Mouse (Mus musculus): Measurements from ENCODE around the gene Cops4. TPM values are rescaled to one million over a fixed set of nuclear protein-coding genes. Genes with fewer than 3 reads are reported as not detected.

Gene Cops4
- total and polyA plus RNA-seq, 2 experiments from 2014 or later = 100 to 168 TPM

DNA sequence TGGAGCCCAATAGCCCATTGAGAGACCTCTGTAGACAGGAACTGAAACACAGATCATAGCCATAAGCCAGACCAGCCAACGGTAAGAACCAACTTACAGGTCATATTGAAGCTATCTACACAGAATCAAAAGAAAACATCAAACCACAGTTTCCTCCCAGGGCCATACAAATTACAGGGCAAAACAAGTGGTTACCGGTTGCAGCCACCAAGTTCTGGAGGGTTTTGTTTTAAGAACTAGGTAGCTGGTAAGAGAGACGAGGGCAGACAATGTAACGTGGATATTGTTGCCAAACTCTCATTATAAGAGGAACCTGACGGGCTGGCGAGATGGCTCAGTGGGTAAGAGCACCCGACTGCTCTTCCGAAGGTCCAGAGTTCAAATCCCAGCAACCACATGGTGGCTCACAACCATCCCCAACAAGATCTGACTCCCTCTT, 67.1 kb downstream of the Cops4 start:
- DNase-seq (ENCODE audit: low spot score) (no peak), ATAC-seq (ENCODE audit: low FRiP score) (no peak)
- H3K27me3 ChIP-seq (ENCODE audit: insufficient read depth, low read length) = no peaks in the 10 kb centered on the region
- TF ChIP-seq CTCF (IDR thresholded peaks at IDR 0.05) = no peak
- no peak overlapping the region for H3K4me2 ChIP-seq (ENCODE audit: low read depth, low read length, poor library complexity, severe bottlenecking)
- H3K9ac ChIP-seq (replicated peaks; ENCODE audit: low read length, poor library complexity, severe bottlenecking) = no peak overlapping the region
- 90% methylated on average over 8 of the region's 8 CpGs for WGBS
- H3K27ac ChIP-seq (ENCODE audit: low read depth, low read length) = no peak overlapping the region
- H3K4me3 ChIP-seq (ENCODE audit: low read depth, low read length) = no peak overlapping the region
- H3K36me3 ChIP-seq (ENCODE audit: insufficient read depth, low read length) = no peaks in the 10 kb centered on the region
- no peaks in the 10 kb centered on the region for H3K4me1 ChIP-seq (ENCODE audit: insufficient read depth, low read length)
- H3K9me3 ChIP-seq (ENCODE audit: low read length) = no peaks in the 10 kb centered on the region

- Histone ChIP-seq H3K4me2 (ENCODE audit: low read depth, low read length, poor library complexity, severe bottlenecking) (no peak overlapping the region), H3K9ac (replicated peaks; ENCODE audit: low read length, poor library complexity, severe bottlenecking) (no peak overlapping the region), H3K4me1 (ENCODE audit: insufficient read depth, low read length) (no peaks in the 10 kb centered on the region), H3K9me3 (ENCODE audit: low read length) (no peaks in the 10 kb centered on the region), H3K27ac (ENCODE audit: low read depth, low read length) (no peak overlapping the region), H3K27me3 (ENCODE audit: insufficient read depth, low read length) (no peaks in the 10 kb centered on the region), H3K36me3 (ENCODE audit: insufficient read depth, low read length) (no peaks in the 10 kb centered on the region), H3K4me3 (ENCODE audit: low read depth, low read length) (no peak overlapping the region)
- TF ChIP-seq CTCF (IDR thresholded peaks at IDR 0.05) = no peak
- DNase-seq (ENCODE audit: low spot score) = no peak
- ATAC-seq (ENCODE audit: low FRiP score) = no peak
- WGBS = 90% methylated on average over 3 of the region's 3 CpGs
Observed at GRCm38 (mm10) chr5:100585657-100586056, 67.5 kb downstream of the Cops4 start.

- ATAC-seq (ENCODE audit: low FRiP score) = no peak
- H3K9ac ChIP-seq (replicated peaks; ENCODE audit: low read length, poor library complexity, severe bottlenecking) = no peak overlapping the region
- H3K27ac ChIP-seq (ENCODE audit: low read depth, low read length) = no peak overlapping the region
- no peak for TF ChIP-seq CTCF (IDR thresholded peaks at IDR 0.05)
- H3K4me2 ChIP-seq (ENCODE audit: low read depth, low read length, poor library complexity, severe bottlenecking) = no peak overlapping the region
- H3K4me1 ChIP-seq (ENCODE audit: insufficient read depth, low read length) = no peaks in the 10 kb centered on the region
- 95% methylated on average over 7 of the region's 7 CpGs for WGBS
- no peak for DNase-seq (ENCODE audit: low spot score)
- H3K27me3 ChIP-seq (ENCODE audit: insufficient read depth, low read length) = no peaks in the 10 kb centered on the region
- H3K9me3 ChIP-seq (ENCODE audit: low read length) = no peaks in the 10 kb centered on the region
- H3K36me3 ChIP-seq (ENCODE audit: insufficient read depth, low read length) = no peaks in the 10 kb centered on the region
- no peak overlapping the region for H3K4me3 ChIP-seq (ENCODE audit: low read depth, low read length)
Observed at GRCm38 (mm10) chr5:100587136-100587535, 69.0 kb downstream of the Cops4 start.

DNA sequence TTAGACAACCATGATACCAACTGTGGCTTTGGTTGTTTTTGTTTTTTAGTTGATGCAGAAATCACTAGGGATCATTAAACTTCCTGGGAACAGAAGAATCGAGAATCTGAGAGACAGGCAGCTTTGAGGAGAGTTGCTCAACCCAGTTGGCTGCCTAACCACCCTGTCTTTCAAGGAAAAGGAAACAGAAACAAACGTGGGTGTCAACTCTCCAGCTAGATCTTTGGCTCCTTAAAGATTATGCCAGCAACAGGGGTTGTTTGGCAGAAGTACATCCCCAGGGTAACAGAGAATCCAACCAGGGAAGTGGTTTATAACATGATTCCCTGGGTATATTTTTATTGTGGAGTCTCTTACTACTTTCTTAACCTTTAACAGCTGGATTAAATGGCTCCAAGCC, 69.5 kb downstream of the Cops4 start:
- ATAC-seq (ENCODE audit: low FRiP score) (no peak), DNase-seq (ENCODE audit: low spot score) (no peak)
- no peak overlapping the region for H3K4me3 ChIP-seq (ENCODE audit: low read depth, low read length)
- no peak overlapping the region for H3K9ac ChIP-seq (replicated peaks; ENCODE audit: low read length, poor library complexity, severe bottlenecking)
- no peaks in the 10 kb centered on the region for H3K36me3 ChIP-seq (ENCODE audit: insufficient read depth, low read length)
- H3K9me3 ChIP-seq (ENCODE audit: low read length) = no peaks in the 10 kb centered on the region
- H3K4me1 ChIP-seq (ENCODE audit: insufficient read depth, low read length) = no peaks in the 10 kb centered on the region
- no peak overlapping the region for H3K4me2 ChIP-seq (ENCODE audit: low read depth, low read length, poor library complexity, severe bottlenecking)
- H3K27ac ChIP-seq (ENCODE audit: low read depth, low read length) = no peak overlapping the region
- 50% methylated on average over 2 of the region's 2 CpGs for WGBS
- no peak for TF ChIP-seq CTCF (IDR thresholded peaks at IDR 0.05)
- H3K27me3 ChIP-seq (ENCODE audit: insufficient read depth, low read length) = no peaks in the 10 kb centered on the region

- ATAC-seq (ENCODE audit: low FRiP score) (no peak), DNase-seq (ENCODE audit: low spot score) (no peak)
- H3K27me3 ChIP-seq (ENCODE audit: insufficient read depth, low read length) = no peaks in the 10 kb centered on the region
- H3K4me2 ChIP-seq (ENCODE audit: low read depth, low read length, poor library complexity, severe bottlenecking) = no peak overlapping the region
- no peak overlapping the region for H3K27ac ChIP-seq (ENCODE audit: low read depth, low read length)
- no peak overlapping the region for H3K4me3 ChIP-seq (ENCODE audit: low read depth, low read length)
- no peaks in the 10 kb centered on the region for H3K4me1 ChIP-seq (ENCODE audit: insufficient read depth, low read length)
- H3K36me3 ChIP-seq (ENCODE audit: insufficient read depth, low read length) = no peaks in the 10 kb centered on the region
- 91% methylated on average over 5 of the region's 5 CpGs for WGBS
- H3K9me3 ChIP-seq (ENCODE audit: low read length) = peaks cover 11% of the 10 kb centered on the region; the same call in 1 of the 2 replicates
- no peak for TF ChIP-seq CTCF (IDR thresholded peaks at IDR 0.05)
- H3K9ac ChIP-seq (replicated peaks; ENCODE audit: low read length, poor library complexity, severe bottlenecking) = no peak overlapping the region
Observed at GRCm38 (mm10) chr5:100590505-100590904, 72.4 kb downstream of the Cops4 start.

DNA sequence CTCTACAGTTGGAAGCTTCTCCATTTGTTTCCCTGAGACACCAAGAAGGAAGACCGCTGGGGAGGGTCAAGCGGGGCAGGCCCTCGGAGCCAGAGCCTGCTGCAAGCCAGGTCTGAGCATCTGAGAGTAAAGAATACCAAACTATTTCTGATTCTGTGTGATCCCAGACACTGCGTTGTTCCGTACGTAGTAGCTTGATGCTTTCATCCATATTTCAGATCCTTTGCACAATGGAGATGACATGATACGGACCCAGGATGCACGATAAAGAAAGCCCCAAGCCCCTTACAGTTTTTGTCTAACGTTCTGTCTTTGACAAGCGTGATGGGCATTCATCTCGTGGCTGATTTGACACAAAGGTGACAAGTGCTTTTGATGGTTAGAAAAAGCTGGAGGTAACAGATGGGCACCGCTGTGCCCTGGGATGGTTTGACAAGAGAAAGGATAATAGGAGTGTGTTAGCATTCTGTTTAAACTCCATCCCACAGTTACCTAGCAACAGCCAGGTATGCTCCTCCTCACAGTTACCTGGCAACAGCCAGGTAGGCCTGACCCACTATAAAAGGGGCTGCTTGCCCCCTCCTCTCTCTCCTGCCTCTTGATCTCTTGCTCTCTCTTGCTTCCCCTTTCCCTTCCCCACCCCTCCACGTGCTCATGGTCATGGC, 76.8 kb downstream of the Cops4 start:
- Histone ChIP-seq H3K27me3 (ENCODE audit: insufficient read depth, low read length) (no peaks in the 10 kb centered on the region), H3K36me3 (ENCODE audit: insufficient read depth, low read length) (no peaks in the 10 kb centered on the region), H3K4me1 (ENCODE audit: insufficient read depth, low read length) (no peaks in the 10 kb centered on the region), H3K9me3 (ENCODE audit: low read length) (peaks cover 11% of the 10 kb centered on the region; the same call in 1 of the 2 replicates), H3K27ac (ENCODE audit: low read depth, low read length) (peak overlapping the region; percentile 43; the same call in 1 of the 2 replicates), H3K4me3 (ENCODE audit: low read depth, low read length) (no peak overlapping the region), H3K4me2 (ENCODE audit: low read depth, low read length, poor library complexity, severe bottlenecking) (no peak overlapping the region), H3K9ac (replicated peaks; ENCODE audit: low read length, poor library complexity, severe bottlenecking) (no peak overlapping the region)
- no peak for TF ChIP-seq CTCF (IDR thresholded peaks at IDR 0.05)
- DNase-seq (ENCODE audit: low spot score) (peak; percentile 20), ATAC-seq (ENCODE audit: low FRiP score) (peak; percentile 72)
- 68% methylated on average over 13 of the region's 13 CpGs for WGBS
